Mouse (Mus musculus): ENCODE data around the gene Setd7. TPM values are rescaled to one million over a fixed set of nuclear protein-coding genes. Genes with fewer than 3 reads are reported as not detected.

Setd7 gene
- polyA plus RNA-seq (2014; fragmentation: Nextera tagmentation; extraction: Ambion mirVana) = 6.0 and 8.4 TPM in 2 replicates

DNA sequence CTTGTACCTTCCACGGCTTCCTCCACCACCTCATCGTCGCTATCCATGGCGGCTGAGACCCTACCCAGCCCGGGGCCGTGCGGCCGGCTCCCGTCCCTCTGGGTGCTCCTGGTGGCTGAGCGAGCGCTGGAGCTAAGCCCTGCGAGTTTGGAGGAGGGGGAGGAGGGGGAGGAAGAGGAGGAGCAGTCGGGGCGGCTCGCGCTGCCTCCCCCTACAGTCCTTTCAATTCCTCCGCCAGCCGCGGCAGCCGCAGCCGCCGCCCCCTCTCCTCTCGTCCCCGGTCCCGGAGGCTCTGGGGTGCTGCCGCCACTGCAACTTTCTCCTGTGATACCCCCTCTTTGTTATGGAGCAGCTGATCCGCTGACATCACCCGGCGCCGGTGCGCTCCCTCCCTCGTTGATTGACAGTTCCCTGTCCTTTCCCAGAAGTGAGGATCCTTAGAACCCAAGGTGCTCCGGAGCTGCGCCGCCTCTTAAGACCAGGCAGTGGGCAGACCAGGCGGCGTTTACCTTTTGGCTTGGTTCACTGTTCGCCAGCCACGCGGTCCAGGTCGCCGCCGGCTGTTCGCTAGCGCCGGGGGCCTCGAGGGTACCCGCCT, at the start of gene Setd7:
Gene Setd7 (minus strand): TSS at position 369 of the 598 bp plus-strand sequence.
- Histone ChIP-seq H3K4me2 (peak within 1 kb of the TSS; percentile 99), H3K9me3 (replicated peaks; ENCODE audit: control insufficient read depth, low read length) (no peaks in the 10 kb centered on the region), H3K36me3 (ENCODE audit: control insufficient read depth, insufficient read depth, low read length) (0 out of 2 replicates have a peak, but pooled peaks cover 3% of the 10 kb centered on the region), H3K9ac (ENCODE audit: low read depth, low read length) (peak within 1 kb of the TSS; percentile 99), H3K27me3 (ENCODE audit: control insufficient read depth, insufficient read depth, low read length) (no peaks in the 10 kb centered on the region), H3K27ac (ENCODE audit: low read depth, low read length) (peak within 1 kb of the TSS; percentile 97), H3K4me1 (ENCODE audit: control insufficient read depth, insufficient read depth, low read length) (peaks cover 9% of the 10 kb centered on the region), H3K4me3 (ENCODE audit: low read depth, low read length) (peak within 1 kb of the TSS; percentile 87)
- peak; percentile 81 for ATAC-seq (replicated peaks; ENCODE audit: insufficient number of reproducible peaks, low FRiP score, low TSS enrichment)
- WGBS (ENCODE audit: insufficient replicate concordance) = under 1% methylated on average over 48 of the region's 48 CpGs

GRCm38 (mm10) chr3:51604489-51604888, 43.8 kb upstream of the Setd7 start:
- ATAC-seq (replicated peaks; ENCODE audit: insufficient number of reproducible peaks, low FRiP score, low TSS enrichment) = no peak
- no peak overlapping the region for H3K9ac ChIP-seq (ENCODE audit: low read depth, low read length)
- no peaks in the 10 kb centered on the region for H3K27me3 ChIP-seq (ENCODE audit: control insufficient read depth, insufficient read depth, low read length)

GRCm38 (mm10) chr3:51603705-51604291, 43.1 kb upstream of the Setd7 start:
- H3K36me3 ChIP-seq (ENCODE audit: control insufficient read depth, insufficient read depth, low read length) = no peaks in the 10 kb centered on the region
- 87% methylated on average over 15 of the region's 15 CpGs for WGBS (ENCODE audit: insufficient replicate concordance)
- H3K4me2 ChIP-seq = no peak overlapping the region

More at GRCm38 (mm10) chr3:51604489-51604888, 43.8 kb upstream of the Setd7 start:
- Histone ChIP-seq H3K9me3 (replicated peaks; ENCODE audit: control insufficient read depth, low read length) (0 out of 2 replicates have a peak, but pooled peaks cover 1% of the 10 kb centered on the region), H3K4me2 (no peak overlapping the region), H3K4me3 (ENCODE audit: low read depth, low read length) (no peak overlapping the region), H3K27ac (ENCODE audit: low read depth, low read length) (no peak overlapping the region), H3K4me1 (ENCODE audit: control insufficient read depth, insufficient read depth, low read length) (no peaks in the 10 kb centered on the region), H3K36me3 (ENCODE audit: control insufficient read depth, insufficient read depth, low read length) (no peaks in the 10 kb centered on the region)
- whole genome bisulfite sequencing (ENCODE audit: insufficient replicate concordance) = 78% methylated on average over 3 of the region's 3 CpGs

GRCm38 (mm10) chr3:51601461-51601860, 40.8 kb upstream of the Setd7 start:
- H3K9me3 ChIP-seq (replicated peaks; ENCODE audit: control insufficient read depth, low read length) = 0 out of 2 replicates have a peak, but pooled peaks cover 2% of the 10 kb centered on the region
- no peaks in the 10 kb centered on the region for H3K4me1 ChIP-seq (ENCODE audit: control insufficient read depth, insufficient read depth, low read length)
- H3K4me2 ChIP-seq = no peak overlapping the region
- H3K27me3 ChIP-seq (ENCODE audit: control insufficient read depth, insufficient read depth, low read length) = no peaks in the 10 kb centered on the region
- ATAC-seq (replicated peaks; ENCODE audit: insufficient number of reproducible peaks, low FRiP score, low TSS enrichment) = no peak
- H3K4me3 ChIP-seq (ENCODE audit: low read depth, low read length) = no peak overlapping the region
- 89% methylated on average over 2 of the region's 2 CpGs for WGBS (ENCODE audit: insufficient replicate concordance)
- H3K27ac ChIP-seq (ENCODE audit: low read depth, low read length) = no peak overlapping the region
- no peak overlapping the region for H3K9ac ChIP-seq (ENCODE audit: low read depth, low read length)
- H3K36me3 ChIP-seq (ENCODE audit: control insufficient read depth, insufficient read depth, low read length) = no peaks in the 10 kb centered on the region

More at GRCm38 (mm10) chr3:51603705-51604291, 43.1 kb upstream of the Setd7 start:
- H3K27ac ChIP-seq (ENCODE audit: low read depth, low read length) = no peak overlapping the region
- no peak overlapping the region for H3K9ac ChIP-seq (ENCODE audit: low read depth, low read length)
- no peak for ATAC-seq (replicated peaks; ENCODE audit: insufficient number of reproducible peaks, low FRiP score, low TSS enrichment)
- H3K27me3 ChIP-seq (ENCODE audit: control insufficient read depth, insufficient read depth, low read length) = no peaks in the 10 kb centered on the region
- 0 out of 2 replicates have a peak, but pooled peaks cover 2% of the 10 kb centered on the region for H3K9me3 ChIP-seq (replicated peaks; ENCODE audit: control insufficient read depth, low read length)
- no peak overlapping the region for H3K4me3 ChIP-seq (ENCODE audit: low read depth, low read length)
- no peaks in the 10 kb centered on the region for H3K4me1 ChIP-seq (ENCODE audit: control insufficient read depth, insufficient read depth, low read length)

- WGBS (ENCODE audit: insufficient replicate concordance) = 85% methylated on average over 4 of the region's 4 CpGs
- ATAC-seq (replicated peaks; ENCODE audit: insufficient number of reproducible peaks, low FRiP score, low TSS enrichment) = no peak
- Histone ChIP-seq H3K4me2 (no peak overlapping the region), H3K4me1 (ENCODE audit: control insufficient read depth, insufficient read depth, low read length) (no peaks in the 10 kb centered on the region), H3K4me3 (ENCODE audit: low read depth, low read length) (no peak overlapping the region), H3K9me3 (replicated peaks; ENCODE audit: control insufficient read depth, low read length) (0 out of 2 replicates have a peak, but pooled peaks cover 2% of the 10 kb centered on the region), H3K9ac (ENCODE audit: low read depth, low read length) (no peak overlapping the region), H3K27me3 (ENCODE audit: control insufficient read depth, insufficient read depth, low read length) (no peaks in the 10 kb centered on the region), H3K27ac (ENCODE audit: low read depth, low read length) (no peak overlapping the region), H3K36me3 (ENCODE audit: control insufficient read depth, insufficient read depth, low read length) (no peaks in the 10 kb centered on the region)
Measured at GRCm38 (mm10) chr3:51600728-51601127, 40.0 kb upstream of the Setd7 start.

DNA sequence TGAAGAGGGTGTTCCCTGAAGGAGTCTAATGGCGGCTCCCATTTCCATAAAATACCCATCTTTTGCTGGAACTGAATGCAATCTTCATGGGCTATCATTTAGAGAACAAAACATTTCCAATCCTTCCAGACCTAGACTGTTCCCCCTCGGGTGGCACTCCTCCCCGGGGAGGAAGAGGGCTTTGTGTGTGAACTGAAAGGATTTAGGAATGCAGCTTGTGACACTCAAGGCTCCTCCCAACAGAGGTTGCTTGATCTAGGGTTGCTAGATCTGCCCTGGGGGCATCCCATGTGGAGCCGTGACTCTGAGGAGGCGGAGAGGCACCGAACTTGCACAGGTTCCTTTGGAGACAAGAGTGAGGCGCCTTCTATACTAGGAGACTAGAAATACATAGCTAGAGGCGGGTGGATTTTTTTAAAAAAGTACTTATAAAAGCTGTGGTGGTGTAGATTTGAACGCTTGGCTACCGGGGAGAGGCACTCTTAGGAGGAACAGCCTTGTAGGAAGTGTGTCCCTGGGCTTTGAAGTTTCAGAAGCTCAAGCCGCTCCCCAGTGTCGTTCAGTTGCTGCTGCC, 38.5 kb upstream of the Setd7 start:
- H3K4me1 ChIP-seq (ENCODE audit: control insufficient read depth, insufficient read depth, low read length) = no peaks in the 10 kb centered on the region
- H3K27ac ChIP-seq (ENCODE audit: low read depth, low read length) = no peak overlapping the region
- no peak overlapping the region for H3K9ac ChIP-seq (ENCODE audit: low read depth, low read length)
- H3K27me3 ChIP-seq (ENCODE audit: control insufficient read depth, insufficient read depth, low read length) = no peaks in the 10 kb centered on the region
- 70% methylated on average over 12 of the region's 12 CpGs for WGBS (ENCODE audit: insufficient replicate concordance)
- H3K4me2 ChIP-seq = no peak overlapping the region
- 0 out of 2 replicates have a peak, but pooled peaks cover 2% of the 10 kb centered on the region for H3K9me3 ChIP-seq (replicated peaks; ENCODE audit: control insufficient read depth, low read length)
- no peak overlapping the region for H3K4me3 ChIP-seq (ENCODE audit: low read depth, low read length)
- H3K36me3 ChIP-seq (ENCODE audit: control insufficient read depth, insufficient read depth, low read length) = no peaks in the 10 kb centered on the region
- no peak for ATAC-seq (replicated peaks; ENCODE audit: insufficient number of reproducible peaks, low FRiP score, low TSS enrichment)

GRCm38 (mm10) chr3:51596538-51596937, 35.9 kb upstream of the Setd7 start:
- Histone ChIP-seq H3K4me1 (ENCODE audit: control insufficient read depth, insufficient read depth, low read length) (no peaks in the 10 kb centered on the region), H3K9me3 (replicated peaks; ENCODE audit: control insufficient read depth, low read length) (0 out of 2 replicates have a peak, but pooled peaks cover 2% of the 10 kb centered on the region), H3K27ac (ENCODE audit: low read depth, low read length) (no peak overlapping the region), H3K4me3 (ENCODE audit: low read depth, low read length) (no peak overlapping the region), H3K36me3 (ENCODE audit: control insufficient read depth, insufficient read depth, low read length) (no peaks in the 10 kb centered on the region), H3K27me3 (ENCODE audit: control insufficient read depth, insufficient read depth, low read length) (no peaks in the 10 kb centered on the region), H3K9ac (ENCODE audit: low read depth, low read length) (no peak overlapping the region), H3K4me2 (no peak overlapping the region)
- 77% methylated on average over 2 of the region's 2 CpGs for WGBS (ENCODE audit: insufficient replicate concordance)
- no peak for ATAC-seq (replicated peaks; ENCODE audit: insufficient number of reproducible peaks, low FRiP score, low TSS enrichment)

GRCm38 (mm10) chr3:51593506-51593905, 32.8 kb upstream of the Setd7 start:
- Histone ChIP-seq H3K4me3 (ENCODE audit: low read depth, low read length) (no peak overlapping the region), H3K9me3 (replicated peaks; ENCODE audit: control insufficient read depth, low read length) (no peaks in the 10 kb centered on the region), H3K36me3 (ENCODE audit: control insufficient read depth, insufficient read depth, low read length) (no peaks in the 10 kb centered on the region), H3K27ac (ENCODE audit: low read depth, low read length) (no peak overlapping the region), H3K4me1 (ENCODE audit: control insufficient read depth, insufficient read depth, low read length) (no peaks in the 10 kb centered on the region), H3K4me2 (no peak overlapping the region), H3K9ac (ENCODE audit: low read depth, low read length) (no peak overlapping the region), H3K27me3 (ENCODE audit: control insufficient read depth, insufficient read depth, low read length) (no peaks in the 10 kb centered on the region)
- ATAC-seq (replicated peaks; ENCODE audit: insufficient number of reproducible peaks, low FRiP score, low TSS enrichment) = no peak
- whole genome bisulfite sequencing (ENCODE audit: insufficient replicate concordance) = 70% methylated on average over 1 of the region's 1 CpGs

All from heart, embryonic 11.5 days (tissue).